Mouse (Mus musculus) midbrain, postnatal 0 days (tissue): Measurements from ENCODE around the gene Gtf3c6. TPM values are rescaled to one million over a fixed set of nuclear protein-coding genes. Genes with fewer than 3 reads are reported as not detected.

Experiments
- ATAC-seq: fragments of 200-750 bp; cut with Nextera tagmentation; 2 replicates; pipeline ENCODE4 v1.8.0; 2017; ENCODE audit warnings: moderate number of reproducible peaks, mild to moderate bottlenecking, moderate TSS enrichment, moderate library complexity; ENCODE audit not compliant: low FRiP score
- DNase-seq: peaks from one replicate; pipeline ENCODE4 v3.0.0-alpha.2; 2015; ENCODE audit warnings: low spot score
- H3K27ac ChIP-seq: fragments of 300-500 bp; sonication (generic); 2 replicates; pipeline ENCODE4 v1.5.1; 2014; ENCODE audit warnings: low read depth, mild to moderate bottlenecking, low read length, mixed read lengths
- H3K27me3 ChIP-seq: fragments of 300-500 bp; sonication (generic); 2 replicates; pipeline ENCODE4 v1.6.1; 2014; ENCODE audit warnings: low read length, control low read depth, mixed read lengths; ENCODE audit not compliant: insufficient read depth
- H3K36me3 ChIP-seq: fragments of 300-500 bp; sonication (generic); 2 replicates; pipeline ENCODE4 v1.6.1; 2014; ENCODE audit warnings: low read length, control low read depth, mixed read lengths; ENCODE audit not compliant: insufficient read depth
- H3K4me1 ChIP-seq: fragments of 300-500 bp; sonication (generic); 2 replicates; pipeline ENCODE4 v1.6.1; 2014; ENCODE audit warnings: mild to moderate bottlenecking, control low read depth, antibody characterized with exemption, low read length, mixed read lengths; ENCODE audit not compliant: insufficient read depth
- H3K4me2 ChIP-seq: fragments of 300-500 bp; sonication (generic); 2 replicates; pipeline ENCODE4 v1.6.1; 2014; ENCODE audit warnings: low read depth, mild to moderate bottlenecking, low read length, mixed read lengths; ENCODE audit not compliant: poor library complexity, severe bottlenecking
- H3K4me3 ChIP-seq: fragments of 300-500 bp; sonication (generic); 2 replicates; pipeline ENCODE4 v1.5.1; 2014; ENCODE audit warnings: low read depth, mild to moderate bottlenecking, low read length, moderate library complexity
- H3K9ac ChIP-seq: fragments of 300-500 bp; sonication (generic); replicated peaks from 2 replicates; pipeline ENCODE4 v1.6.1; 2014; ENCODE audit warnings: mild to moderate bottlenecking, low read length, moderate library complexity, mixed read lengths; ENCODE audit not compliant: poor library complexity, severe bottlenecking
- H3K9me3 ChIP-seq: fragments of 300-500 bp; sonication (generic); 2 replicates; pipeline ENCODE4 v1.6.1; 2016; ENCODE audit warnings: low read length, control low read depth
- CTCF ChIP-seq: IDR thresholded peaks from 2 replicates; pipeline ENCODE4 v1.5.1; 2016; ENCODE audit warnings: antibody characterized with exemption, mild to moderate bottlenecking
- WGBS: fragments of 180-500 bp; shearing (Covaris S2); extraction: QIAGEN DNeasy Blood & Tissue Kit; methylation state at CpG from one replicate; pipeline ENCODE4 v1.1.7; 2014; 5-methylcytosine and 5-hydroxymethylcytosine counted together
- polyA plus RNA-seq: library from polyadenylated mRNA; unstranded; fragments of >200 nt; fragmentation: Nextera tagmentation; extraction: Ambion mirVana; gene quantifications from 2 replicates; pipeline ENCODE4 v1.2.1, GENCODE M21; 2015
- total RNA-seq: library from RNA; depleted of rRNA; stranded (reverse); fragments of >200 nt; gene quantifications from 2 replicates; pipeline ENCODE4 v1.2.3, GENCODE M21; 2014

Gene Gtf3c6
- total and polyA plus RNA-seq, 2 experiments from 2014 or later, result 28.9 to 56.2 TPM

DNA sequence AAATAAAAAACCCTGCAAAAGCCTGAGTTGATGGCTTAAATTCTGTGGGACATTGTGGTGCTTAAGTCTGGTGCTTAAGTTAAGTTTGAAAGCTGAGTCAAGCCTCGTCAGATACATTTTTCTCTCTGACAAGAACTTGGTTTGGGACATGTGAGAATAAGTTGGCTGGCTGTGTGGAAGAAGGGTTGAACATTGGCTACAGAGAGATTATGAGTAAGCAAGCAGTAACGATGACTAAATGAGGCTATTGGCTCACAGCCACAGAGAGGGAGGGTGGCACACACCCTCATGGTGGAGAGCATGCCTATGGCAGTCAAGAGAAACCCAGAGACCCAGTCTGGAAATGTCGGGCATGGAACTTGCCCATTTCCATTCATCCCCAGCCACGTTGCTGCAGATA is 5.8 kb upstream of the Gtf3c6 start:
- H3K36me3 ChIP-seq, result no peaks in the 10 kb centered on the region
- no peaks in the 10 kb centered on the region for H3K9me3 ChIP-seq
- H3K4me1 ChIP-seq, result no peaks in the 10 kb centered on the region
- WGBS, result 80% methylated on average over 4 of the region's 4 CpGs
- H3K4me3 ChIP-seq, result no peak overlapping the region
- no peak overlapping the region for H3K4me2 ChIP-seq
- H3K9ac ChIP-seq, result no peak overlapping the region
- H3K27me3 ChIP-seq, result no peaks in the 10 kb centered on the region
- no peak overlapping the region for H3K27ac ChIP-seq
- TF ChIP-seq CTCF, result no peak
- ATAC-seq, result no peak
- DNase-seq, result no peak

DNA sequence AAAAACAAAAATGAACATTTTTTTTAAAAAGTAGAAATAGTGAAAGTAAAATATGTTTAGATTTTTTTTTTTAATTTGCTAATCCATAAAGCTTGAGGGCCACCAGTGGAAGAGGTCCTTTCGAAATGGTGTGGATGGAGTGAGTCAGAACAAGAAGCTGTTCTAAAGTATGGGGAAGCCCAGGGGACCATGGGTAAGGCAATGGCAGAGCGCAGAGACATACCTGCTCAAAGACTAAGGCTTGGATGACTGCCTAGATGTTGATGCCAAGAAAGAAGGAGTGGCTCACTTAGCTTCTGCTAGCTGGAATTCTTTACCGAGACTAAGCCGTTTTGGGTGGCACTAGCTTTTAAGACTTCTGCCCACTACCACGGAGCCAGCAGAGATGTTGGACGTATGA is 4.3 kb upstream of the Gtf3c6 start:
- ATAC-seq, result no peak
- DNase-seq, result no peak
- WGBS, result 91% methylated on average over 6 of the region's 6 CpGs

DNA sequence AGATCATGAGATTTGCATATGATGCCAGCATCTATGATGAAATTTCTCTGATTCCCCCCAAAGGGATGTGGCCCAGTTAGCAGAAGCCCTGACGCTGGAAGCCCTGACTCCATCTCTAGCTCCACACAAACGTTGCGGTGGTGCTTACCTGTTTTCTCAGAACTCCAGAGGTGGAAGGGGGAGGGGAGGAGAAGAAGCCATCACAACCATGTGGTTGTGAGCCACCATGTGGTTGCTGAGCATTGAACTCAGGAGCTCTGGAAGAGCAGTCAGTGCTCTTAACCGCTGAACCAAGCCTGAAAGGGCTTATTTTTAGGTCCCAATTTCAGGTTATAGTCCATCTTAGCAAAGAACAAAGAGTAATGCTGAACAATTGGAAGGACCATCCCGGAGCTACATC is 2.4 kb upstream of the Gtf3c6 start:
- H3K4me3 ChIP-seq, result no peak overlapping the region
- ATAC-seq (no peak), DNase-seq (no peak)
- H3K9me3 ChIP-seq, result no peaks in the 10 kb centered on the region
- H3K27me3 ChIP-seq, result no peaks in the 10 kb centered on the region
- TF ChIP-seq CTCF, result no peak
- WGBS, result 63% methylated on average over 5 of the region's 5 CpGs
- H3K27ac ChIP-seq, result no peak overlapping the region
- no peak overlapping the region for H3K4me2 ChIP-seq
- H3K4me1 ChIP-seq, result no peaks in the 10 kb centered on the region; the same call in 1 of the 2 replicates
- no peaks in the 10 kb centered on the region for H3K36me3 ChIP-seq
- H3K9ac ChIP-seq, result no peak overlapping the region

More for the DNA sequence above, 4.3 kb upstream of the Gtf3c6 start:
- Histone ChIP-seq H3K4me3 (no peak overlapping the region), H3K27me3 (no peaks in the 10 kb centered on the region), H3K36me3 (no peaks in the 10 kb centered on the region), H3K27ac (no peak overlapping the region), H3K4me2 (no peak overlapping the region), H3K9me3 (no peaks in the 10 kb centered on the region), H3K9ac (no peak overlapping the region), H3K4me1 (no peaks in the 10 kb centered on the region)
- no peak for TF ChIP-seq CTCF

DNA sequence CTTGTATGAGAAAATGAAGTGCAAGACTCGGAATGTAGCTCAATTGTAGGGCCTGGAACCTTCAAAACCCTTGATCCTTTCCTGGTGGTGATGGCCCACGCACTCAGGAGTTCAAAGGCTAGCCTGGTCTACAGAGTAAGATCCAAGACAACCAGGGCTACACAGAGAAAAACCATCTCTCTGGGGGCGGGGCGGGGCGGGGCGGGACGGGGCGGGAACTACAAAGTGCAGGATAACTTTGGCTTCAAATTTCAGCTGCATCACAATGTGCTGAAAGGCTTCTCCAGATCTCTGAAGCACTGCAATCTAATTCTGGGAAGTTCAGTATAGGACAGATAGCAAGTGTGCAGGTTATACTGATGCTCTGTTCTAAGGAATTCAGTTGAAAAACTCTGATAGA is 1.6 kb upstream of the Gtf3c6 start:
- Histone ChIP-seq H3K36me3 (no peaks in the 10 kb centered on the region), H3K27ac (no peak overlapping the region), H3K4me2 (no peak overlapping the region), H3K27me3 (no peaks in the 10 kb centered on the region), H3K4me1 (no peaks in the 10 kb centered on the region; the same call in 1 of the 2 replicates), H3K9me3 (no peaks in the 10 kb centered on the region), H3K4me3 (no peak overlapping the region), H3K9ac (no peak overlapping the region)
- WGBS, result 26% methylated on average over 8 of the region's 8 CpGs
- no peak for ATAC-seq
- DNase-seq, result no peak
- no peak for TF ChIP-seq CTCF

DNA sequence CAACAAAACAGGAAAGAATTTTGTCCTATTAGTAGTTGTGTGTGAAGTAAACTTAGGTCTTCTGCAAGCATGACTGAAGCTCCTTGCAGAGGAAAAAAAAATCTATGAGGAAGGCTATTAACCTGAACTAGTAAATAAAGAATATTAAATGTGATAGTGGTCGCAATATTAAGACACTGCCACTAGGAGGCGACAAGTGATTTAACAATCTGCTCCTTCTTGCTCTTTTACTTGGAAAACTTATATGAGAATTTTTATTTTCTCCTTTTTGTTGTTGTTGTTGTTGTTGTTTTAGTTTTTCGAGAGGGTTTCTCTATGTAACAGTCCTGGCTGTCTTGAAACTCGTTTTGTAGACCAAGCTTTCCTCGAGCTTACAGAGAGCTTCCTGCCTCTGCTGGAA is 1.1 kb upstream of the Gtf3c6 start:
- no peak overlapping the region for H3K9ac ChIP-seq
- ATAC-seq, result no peak
- WGBS, result 7% methylated on average over 5 of the region's 5 CpGs

DNA sequence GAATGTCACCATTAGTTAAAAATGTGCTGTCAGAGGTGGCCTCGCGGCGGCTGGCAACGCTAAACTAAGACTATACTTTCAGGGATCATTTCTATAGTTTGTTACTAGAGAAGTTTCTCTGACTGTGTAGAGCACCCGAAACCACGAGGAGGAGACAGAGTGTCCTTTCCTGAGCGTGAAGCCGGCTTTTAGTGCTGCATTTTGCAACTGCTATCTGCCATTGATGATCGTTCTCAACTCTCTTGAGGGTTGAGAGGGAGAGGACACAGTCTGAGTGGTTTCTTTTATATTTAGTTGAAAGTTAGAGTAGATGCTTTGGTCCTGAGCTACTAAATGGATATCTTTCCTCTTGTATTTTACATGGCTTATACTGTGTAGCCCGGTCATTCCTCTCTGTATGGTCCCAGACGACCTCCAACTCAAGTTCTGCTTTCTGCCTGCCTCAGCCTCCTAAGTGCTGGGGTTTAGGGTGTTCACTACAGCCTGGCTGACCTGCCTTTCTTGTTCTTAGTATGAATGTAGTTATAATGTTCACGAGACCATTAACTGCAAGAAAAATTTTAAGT is 576 bp upstream of the Gtf3c6 start:
- no peaks in the 10 kb centered on the region for H3K9me3 ChIP-seq
- DNase-seq (peak; percentile 93), ATAC-seq (peak; percentile 78)
- H3K4me1 ChIP-seq, result no peaks in the 10 kb centered on the region; the same call in 1 of the 2 replicates
- under 1% methylated on average over 12 of the region's 12 CpGs for WGBS
- peak; percentile 75 for TF ChIP-seq CTCF
- H3K36me3 ChIP-seq, result no peaks in the 10 kb centered on the region
- no peaks in the 10 kb centered on the region for H3K27me3 ChIP-seq
- H3K4me2 ChIP-seq, result peak overlapping the region; percentile 72
- H3K9ac ChIP-seq, result no peak overlapping the region
- H3K4me3 ChIP-seq, result peak overlapping the region; percentile 58
- peak overlapping the region; percentile 96 for H3K27ac ChIP-seq

More for the DNA sequence above, 1.1 kb upstream of the Gtf3c6 start:
- Histone ChIP-seq H3K27me3 (no peaks in the 10 kb centered on the region), H3K36me3 (no peaks in the 10 kb centered on the region), H3K27ac (peak overlapping the region; percentile 96; the same call in 1 of the 2 replicates), H3K4me1 (no peaks in the 10 kb centered on the region; the same call in 1 of the 2 replicates), H3K9me3 (no peaks in the 10 kb centered on the region), H3K4me2 (peak overlapping the region; percentile 72), H3K4me3 (no peak overlapping the region)
- TF ChIP-seq CTCF, result peak; percentile 85
- peak; percentile 84 for DNase-seq
